Mouse (Mus musculus) small intestine, adult 2 months (tissue): ENCODE results near the gene Map7.

Experiments
- CTCF ChIP-seq: fragments of 200-500 bp; IDR thresholded peaks from 2 replicates; pipeline ENCODE4 v1.5.1; 2012; ENCODE audit warnings: low read depth, mild to moderate bottlenecking, control low read depth, inconsistent platforms, low read length, moderate library complexity, mixed read lengths; ENCODE audit not compliant: insufficient replicate concordance, insufficient read length; ENCODE audit errors: extremely low read depth
- POLR2A ChIP-seq: fragments of 200-500 bp; IDR thresholded peaks from 2 replicates; pipeline ENCODE4 v1.6.1; 2012; ENCODE audit warnings: low read depth, mild to moderate bottlenecking, control low read depth, inconsistent platforms, low read length, moderate library complexity

DNA sequence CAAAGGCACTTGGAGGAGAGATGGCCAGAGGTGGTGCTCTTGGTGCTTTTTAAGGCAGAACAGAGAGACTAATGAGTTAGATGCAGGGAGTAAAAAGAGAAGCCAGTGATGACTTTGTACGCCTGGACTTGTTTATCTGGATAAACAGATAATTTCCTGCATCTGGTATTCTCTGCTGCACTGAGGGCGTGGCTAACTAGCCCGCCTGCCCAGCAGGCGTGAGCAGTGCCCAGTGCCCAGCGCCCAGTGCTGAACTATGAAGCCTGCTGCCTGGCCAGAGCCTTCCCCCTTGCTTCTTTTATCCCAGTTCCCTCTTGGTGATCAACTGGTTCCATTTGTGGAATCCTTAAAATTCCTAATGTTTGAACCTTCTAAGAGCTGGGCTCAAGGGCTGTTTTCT lies 81.8 kb downstream of the Map7 start:
- TF ChIP-seq CTCF = no peak
- no peak for TF ChIP-seq POLR2A
